Mouse (Mus musculus): ENCODE data around the gene Fgf14. TPM values are rescaled to one million over a fixed set of nuclear protein-coding genes. Genes with fewer than 3 reads are reported as not detected.
"Not testable (repeated sequence)": the region's sequence is repeated elsewhere in the genome, so short reads cannot be mapped to it uniquely, and the experiment has no call there.

The Fgf14 gene
- polyA plus RNA-seq, 1 experiment from 2014 or later, result 1.3 TPM

GRCm38 (mm10) chr14:124033302-124033701 lies 643.6 kb downstream of the Fgf14 start:
- not testable (repeated sequence) for H3K4me2 ChIP-seq (replicated peaks); ATAC-seq (ENCODE audit: insufficient number of reproducible peaks, low FRiP score, low TSS enrichment, low read depth); H3K9me3 ChIP-seq (replicated peaks); H3K4me3 ChIP-seq (replicated peaks); H3K4me1 ChIP-seq; H3K27ac ChIP-seq (replicated peaks); H3K9ac ChIP-seq; H3K27me3 ChIP-seq; H3K36me3 ChIP-seq
- WGBS, result 47% methylated on average over 3 of the region's 3 CpGs

GRCm38 (mm10) chr14:124027886-124028670 lies 648.8 kb downstream of the Fgf14 start:
- H3K27ac ChIP-seq (replicated peaks), result no peak overlapping the region
- no peaks in the 10 kb centered on the region for H3K4me1 ChIP-seq
- H3K9me3 ChIP-seq (replicated peaks), result no peaks in the 10 kb centered on the region
- no peak overlapping the region for H3K4me2 ChIP-seq (replicated peaks)
- no peaks in the 10 kb centered on the region for H3K27me3 ChIP-seq
- H3K36me3 ChIP-seq, result no peaks in the 10 kb centered on the region
- 86% methylated on average over 1 of the region's 1 CpGs for WGBS
- H3K4me3 ChIP-seq (replicated peaks), result no peak overlapping the region
- no peak overlapping the region for H3K9ac ChIP-seq
- no peak for ATAC-seq (ENCODE audit: insufficient number of reproducible peaks, low FRiP score, low TSS enrichment, low read depth)

GRCm38 (mm10) chr14:123990591-123991195 lies 686.2 kb downstream of the Fgf14 start:
- no peak for ATAC-seq (ENCODE audit: insufficient number of reproducible peaks, low FRiP score, low TSS enrichment, low read depth)
- Histone ChIP-seq H3K27ac (replicated peaks) (no peak overlapping the region), H3K36me3 (no peaks in the 10 kb centered on the region), H3K9ac (no peak overlapping the region), H3K27me3 (no peaks in the 10 kb centered on the region), H3K4me2 (replicated peaks) (no peak overlapping the region), H3K9me3 (replicated peaks) (no peaks in the 10 kb centered on the region), H3K4me1 (no peaks in the 10 kb centered on the region), H3K4me3 (replicated peaks) (no peak overlapping the region)
- WGBS, result 73% methylated on average over 2 of the region's 2 CpGs

GRCm38 (mm10) chr14:123967996-123968395 lies 708.9 kb downstream of the Fgf14 start:
- no peaks in the 10 kb centered on the region for H3K9me3 ChIP-seq (replicated peaks)
- 80% methylated on average over 6 of the region's 6 CpGs for WGBS
- ATAC-seq (ENCODE audit: insufficient number of reproducible peaks, low FRiP score, low TSS enrichment, low read depth), result no peak
- no peak overlapping the region for H3K27ac ChIP-seq (replicated peaks)
- no peaks in the 10 kb centered on the region for H3K4me1 ChIP-seq
- H3K4me2 ChIP-seq (replicated peaks), result no peak overlapping the region
- H3K9ac ChIP-seq, result no peak overlapping the region
- H3K36me3 ChIP-seq, result no peaks in the 10 kb centered on the region
- H3K27me3 ChIP-seq, result no peaks in the 10 kb centered on the region
- H3K4me3 ChIP-seq (replicated peaks), result no peak overlapping the region

GRCm38 (mm10) chr14:123966531-123966930 lies 710.4 kb downstream of the Fgf14 start:
- WGBS, result 58% methylated on average over 2 of the region's 2 CpGs
- Histone ChIP-seq H3K4me1 (no peaks in the 10 kb centered on the region), H3K4me3 (replicated peaks) (no peak overlapping the region), H3K9ac (no peak overlapping the region), H3K27ac (replicated peaks) (no peak overlapping the region), H3K4me2 (replicated peaks) (no peak overlapping the region), H3K9me3 (replicated peaks) (no peaks in the 10 kb centered on the region), H3K36me3 (no peaks in the 10 kb centered on the region), H3K27me3 (no peaks in the 10 kb centered on the region)
- no peak for ATAC-seq (ENCODE audit: insufficient number of reproducible peaks, low FRiP score, low TSS enrichment, low read depth)
